10 mouse cellular contexts compared by ENCODE assay signal in genomic region chr6:43387273-43387672, GRCm38 (mm10).
DNase-seq lines count a peak whose midpoint lies in the region; ATAC-seq and TF ChIP-seq lines count a peak whose summit lies in the region.
"Had no signal": no experiment of that assay in that cellular context is flagged by ENCODE, and none has a peak within 500 bp of the region (broad histone marks: within the 10 kb centered on the region; RNA-seq: fewer than 3 reads in every experiment).

No protein-coding gene starts in this region.

- no peaks in the 10 kb centered on the region for H3K36me3 ChIP-seq in kidney, adult 2 months (ENCODE audit: control insufficient read depth, insufficient read depth, low read length)
- H3K36me3 ChIP-seq in neural tube, embryonic 13.5 days: no peaks in the 10 kb centered on the region
- H3K36me3 ChIP-seq in thymus, adult 2 months (ENCODE audit: control insufficient read depth, insufficient read depth, low read length): no peaks in the 10 kb centered on the region

- no peak overlapping the region for H3K27ac ChIP-seq in kidney, adult 2 months (ENCODE audit: insufficient read depth, low read depth, low read length)
- peak overlapping the region; percentile 39; the same call in 1 of the 2 replicates for H3K27ac ChIP-seq in embryonic fibroblast, embryonic 13.5 days (ENCODE audit: insufficient read depth, low read length)
- H3K27ac ChIP-seq in neural tube, embryonic 13.5 days (replicated peaks): no peak overlapping the region
- no peak overlapping the region for H3K27ac ChIP-seq in thymus, adult 2 months (ENCODE audit: control insufficient read depth, insufficient read depth, low read length)
- H3K27ac ChIP-seq: macrophage had no signal

- no peak overlapping the region for H3K9ac ChIP-seq in neural tube, embryonic 13.5 days

- H3K4me2 ChIP-seq in neural tube, embryonic 13.5 days: no peak overlapping the region

- no peaks in the 10 kb centered on the region for H3K27me3 ChIP-seq in kidney, adult 2 months (replicated peaks; ENCODE audit: control insufficient read depth, insufficient read depth, low read length)
- H3K27me3 ChIP-seq in neural tube, embryonic 13.5 days: no peaks in the 10 kb centered on the region
- no peaks in the 10 kb centered on the region for H3K27me3 ChIP-seq in thymus, adult 2 months (ENCODE audit: control insufficient read depth, insufficient read depth, low read length)
- H3K27me3 ChIP-seq: Patski had no signal

- peak; percentile 14 to 36 for DNase-seq in kidney, postnatal 4 days
- DNase-seq in kidney, adult 2 months: no peak
- peak; percentile 56 for DNase-seq in embryo, embryonic 10 days (ENCODE audit: low spot score)
- DNase-seq in right cerebral cortex, adult 18-20 months: no peak
- no peak for DNase-seq in thymus, adult 2 months
- DNase-seq: thymus, postnatal 36 days had no signal

- no peak overlapping the region for H3K4me3 ChIP-seq in kidney, adult 2 months (ENCODE audit: insufficient read depth, low read depth, low read length)
- no peak overlapping the region for H3K4me3 ChIP-seq in embryonic fibroblast, embryonic 13.5 days (ENCODE audit: insufficient read depth, low read length)
- no peak overlapping the region for H3K4me3 ChIP-seq in neural tube, embryonic 13.5 days
- no peak overlapping the region for H3K4me3 ChIP-seq in thymus, adult 2 months (ENCODE audit: control insufficient read depth, insufficient read depth, low read length)

- TF ChIP-seq CTCF in kidney, adult 2 months (conservative IDR thresholded peaks at IDR 0.05; ENCODE audit: insufficient read depth, insufficient read length, low read depth, low read length): no peak
- no peak for TF ChIP-seq CTCF in embryonic fibroblast, embryonic 13.5 days (IDR thresholded peaks at IDR 0.05; ENCODE audit: borderline replicate concordance, insufficient read depth, low read length)
- no peak for TF ChIP-seq CTCF in thymus, adult 2 months (IDR thresholded peaks at IDR 0.05; ENCODE audit: borderline replicate concordance, control insufficient read depth, extremely low read depth, insufficient read depth, low read length, poor library complexity)

- H3K9me3 ChIP-seq in neural tube, embryonic 13.5 days: no peaks in the 10 kb centered on the region

- no peaks in the 10 kb centered on the region for H3K4me1 ChIP-seq in kidney, adult 2 months (ENCODE audit: control insufficient read depth, insufficient read depth, low read length)
- H3K4me1 ChIP-seq in embryonic fibroblast, embryonic 13.5 days (ENCODE audit: control insufficient read depth, insufficient read depth, low read length): peaks cover 1% of the 10 kb centered on the region; the same call in 1 of the 2 replicates
- peaks cover 7% of the 10 kb centered on the region; the same call in 1 of the 2 replicates for H3K4me1 ChIP-seq in neural tube, embryonic 13.5 days (replicated peaks)
- no peaks in the 10 kb centered on the region for H3K4me1 ChIP-seq in thymus, adult 2 months (replicated peaks; ENCODE audit: control insufficient read depth, insufficient read depth, low read length)

- WGBS in kidney, adult 2 months: 65% methylated on average over 1 of the region's 1 CpGs
- WGBS in neural tube, embryonic 13.5 days: 33% methylated on average over 1 of the region's 1 CpGs
- 97% methylated on average over 1 of the region's 1 CpGs for WGBS in thymus, adult 2 months

- TF ChIP-seq POLR2A in kidney, adult 2 months (IDR thresholded peaks at IDR 0.05; ENCODE audit: low read depth, low read length): no peak
- no peak for TF ChIP-seq POLR2A in embryonic fibroblast, embryonic 13.5 days (IDR thresholded peaks at IDR 0.05; ENCODE audit: low read depth, low read length)
- no peak for TF ChIP-seq POLR2A in thymus, adult 2 months (IDR thresholded peaks at IDR 0.05; ENCODE audit: control insufficient read depth, extremely low read depth, insufficient read depth, low read length, poor library complexity)

- ATAC-seq in neural tube, embryonic 13.5 days (ENCODE audit: low read depth): peak; percentile 27
- ATAC-seq: Patski had no signal

Comparison
In these comparisons a context has a peak if more than half of its experiments do, and no peak if none do; other contexts are left out.
1. DNase-seq: peak in kidney, postnatal 4 days (2 of 2) and embryo, embryonic 10 days (single experiment); none in kidney, adult 2 months (single experiment), right cerebral cortex, adult 18-20 months (single experiment) and thymus, adult 2 months (single experiment).